Mouse (Mus musculus) thymus, adult 2 months (tissue): ENCODE measurements around the gene Cox11. TPM values are rescaled to one million over a fixed set of nuclear protein-coding genes. Genes with fewer than 3 reads are reported as not detected.
A peak's percentile ranks its signal among the peaks of the same experiment; 100 is the strongest.

ENCODE experiments used
- DNase-seq: peaks from one replicate; pipeline ENCODE4 v3.0.0; 2021
- H3K27ac ChIP-seq: fragments of 200-500 bp; 2 replicates; pipeline ENCODE4 v1.5.1; 2012; ENCODE audit warnings: low read length, control low read depth; ENCODE audit not compliant: control insufficient read depth, insufficient read depth
- H3K27me3 ChIP-seq: fragments of 200-500 bp; 2 replicates; pipeline ENCODE4 v1.6.1; 2012; ENCODE audit warnings: mild to moderate bottlenecking, low read length, moderate library complexity, mixed read lengths; ENCODE audit not compliant: control insufficient read depth, insufficient read depth
- H3K36me3 ChIP-seq: fragments of 200-500 bp; 2 replicates; pipeline ENCODE4 v1.6.1; 2012; ENCODE audit warnings: mild to moderate bottlenecking, low read length, moderate library complexity; ENCODE audit not compliant: control insufficient read depth, insufficient read depth
- H3K4me1 ChIP-seq: fragments of 200-500 bp; replicated peaks from 2 replicates; pipeline ENCODE4 v1.6.1; 2012; ENCODE audit warnings: low read length; ENCODE audit not compliant: control insufficient read depth, insufficient read depth
- H3K4me3 ChIP-seq: fragments of 200-500 bp; 2 replicates; pipeline ENCODE4 v1.5.1; 2012; ENCODE audit warnings: mild to moderate bottlenecking, low read length, control low read depth, moderate library complexity; ENCODE audit not compliant: control insufficient read depth, insufficient read depth
- CTCF ChIP-seq: fragments of 200-500 bp; IDR thresholded peaks from 2 replicates; pipeline ENCODE4 v1.5.1; 2012; ENCODE audit warnings: mild to moderate bottlenecking, control low read depth, low read length, moderate library complexity, borderline replicate concordance; ENCODE audit not compliant: control insufficient read depth, poor library complexity, insufficient read depth; ENCODE audit errors: extremely low read depth
- POLR2A ChIP-seq: fragments of 200-500 bp; IDR thresholded peaks from 2 replicates; pipeline ENCODE4 v1.6.1; 2012; ENCODE audit warnings: mild to moderate bottlenecking, low read length, control low read depth, moderate library complexity; ENCODE audit not compliant: control insufficient read depth, poor library complexity, insufficient read depth; ENCODE audit errors: extremely low read depth
- WGBS: fragments of 180-500 bp; shearing (Covaris S2); methylation state at CpG from one replicate; pipeline ENCODE4 v1.1.7; 2018; 5-methylcytosine and 5-hydroxymethylcytosine counted together
- polyA plus RNA-seq: library from polyadenylated mRNA; depleted of rRNA; stranded (reverse); fragments of >200 nt; gene quantifications from 2 replicates; pipeline ENCODE4 v1.2.3, GENCODE M21; 2012

Cox11 gene
- polyA plus RNA-seq, 1 experiment, result 19.4 TPM

DNA sequence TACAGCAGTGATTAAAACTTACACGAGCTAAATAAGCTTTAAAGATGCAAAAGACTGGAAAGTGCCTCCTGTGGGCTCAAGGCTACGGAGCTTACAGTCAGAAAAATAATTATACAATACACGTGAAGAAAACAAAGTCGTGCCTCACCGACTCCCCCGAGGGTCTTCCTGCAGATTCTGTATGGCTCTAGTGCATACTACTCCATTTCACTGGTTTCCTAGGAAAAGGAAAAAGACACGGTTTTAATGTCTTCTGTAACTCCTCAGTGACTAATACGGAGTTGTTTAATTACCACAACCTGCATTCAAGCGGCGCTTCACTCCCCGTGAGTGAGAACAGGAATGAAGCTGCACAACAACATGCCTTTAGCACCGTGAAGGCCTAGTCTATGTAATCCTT is 15.9 kb upstream of the Cox11 start:
- TF ChIP-seq CTCF, result no peak
- TF ChIP-seq POLR2A, result no peak
- WGBS, result 94% methylated on average over 12 of the region's 12 CpGs
- H3K4me3 ChIP-seq, result no peak overlapping the region

GRCm38 (mm10) chr11:90622500-90622899 is 15.5 kb upstream of the Cox11 start:
- TF ChIP-seq POLR2A, result no peak
- TF ChIP-seq CTCF, result no peak
- H3K36me3 ChIP-seq, result no peaks in the 10 kb centered on the region
- DNase-seq, result no peak
- H3K4me3 ChIP-seq, result no peak overlapping the region
- H3K27me3 ChIP-seq, result no peaks in the 10 kb centered on the region
- H3K4me1 ChIP-seq, result no peaks in the 10 kb centered on the region
- 96% methylated on average over 7 of the region's 7 CpGs for WGBS
- no peak overlapping the region for H3K27ac ChIP-seq

More for the DNA sequence above, 15.9 kb upstream of the Cox11 start:
- Histone ChIP-seq H3K36me3 (no peaks in the 10 kb centered on the region), H3K4me1 (no peaks in the 10 kb centered on the region), H3K27ac (no peak overlapping the region), H3K27me3 (no peaks in the 10 kb centered on the region)
- DNase-seq, result no peak

DNA sequence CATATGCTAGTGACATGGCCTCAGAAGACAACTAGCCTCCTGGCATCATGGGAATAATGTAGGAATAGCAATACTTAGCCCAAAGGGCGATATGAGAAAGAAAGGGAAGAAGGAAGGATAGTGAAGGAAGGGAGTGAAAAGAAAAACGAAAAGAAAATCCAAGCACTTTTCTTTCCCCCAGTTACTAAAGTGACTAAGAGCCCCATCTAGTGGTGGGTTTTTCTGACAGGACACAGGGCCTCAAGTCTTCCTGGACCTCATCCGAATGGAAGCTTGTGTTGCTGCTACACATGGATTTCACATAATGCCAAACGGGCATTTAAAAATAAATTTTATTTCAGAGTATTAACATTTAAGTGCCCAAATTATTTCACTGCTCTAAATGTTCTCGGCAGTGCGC is 14.5 kb upstream of the Cox11 start:
- DNase-seq, result peak; percentile 38

GRCm38 (mm10) chr11:90625174-90625573 is 12.8 kb upstream of the Cox11 start:
- no peak for TF ChIP-seq CTCF
- TF ChIP-seq POLR2A, result no peak
- no peaks in the 10 kb centered on the region for H3K4me1 ChIP-seq
- no peak for DNase-seq
- 93% methylated on average over 1 of the region's 1 CpGs for WGBS
- H3K4me3 ChIP-seq, result no peak overlapping the region
- H3K36me3 ChIP-seq, result no peaks in the 10 kb centered on the region
- H3K27ac ChIP-seq, result no peak overlapping the region
- no peaks in the 10 kb centered on the region for H3K27me3 ChIP-seq

More for the DNA sequence above, 14.5 kb upstream of the Cox11 start:
- H3K27me3 ChIP-seq, result no peaks in the 10 kb centered on the region
- H3K27ac ChIP-seq, result no peak overlapping the region
- no peaks in the 10 kb centered on the region for H3K36me3 ChIP-seq
- H3K4me3 ChIP-seq, result no peak overlapping the region
- WGBS, result 44% methylated on average over 6 of the region's 6 CpGs
- TF ChIP-seq CTCF, result no peak
- no peak for TF ChIP-seq POLR2A
- H3K4me1 ChIP-seq, result no peaks in the 10 kb centered on the region

DNA sequence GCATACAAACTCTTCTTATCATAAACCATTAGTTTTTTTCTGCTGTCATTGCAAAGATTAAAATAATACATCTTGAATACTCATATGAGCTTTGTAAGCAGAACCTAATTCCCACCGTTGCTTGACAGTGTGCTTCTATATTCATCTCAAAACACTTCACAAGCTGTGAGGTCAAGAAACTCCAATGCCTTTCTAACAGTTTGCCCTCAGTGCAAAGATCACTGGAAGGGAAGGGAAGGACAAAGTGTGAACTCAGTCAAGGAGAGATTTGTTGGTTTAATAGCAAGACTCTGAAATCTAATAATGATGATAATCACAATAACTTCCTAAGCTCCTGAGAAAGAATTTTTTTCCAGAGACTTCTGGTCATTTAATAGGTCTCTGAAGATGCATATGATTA is 10.2 kb upstream of the Cox11 start:
- no peak overlapping the region for H3K27ac ChIP-seq
- WGBS, result 90% methylated on average over 1 of the region's 1 CpGs

GRCm38 (mm10) chr11:90632480-90632879 is 5.5 kb upstream of the Cox11 start:
- no peak for DNase-seq
- H3K27me3 ChIP-seq, result no peaks in the 10 kb centered on the region
- no peaks in the 10 kb centered on the region for H3K4me1 ChIP-seq
- H3K27ac ChIP-seq, result no peak overlapping the region
- WGBS, result 94% methylated on average over 2 of the region's 2 CpGs
- H3K4me3 ChIP-seq, result no peak overlapping the region
- H3K36me3 ChIP-seq, result no peaks in the 10 kb centered on the region
- TF ChIP-seq POLR2A (no peak), CTCF (no peak)

More for the DNA sequence above, 10.2 kb upstream of the Cox11 start:
- Histone ChIP-seq H3K4me3 (no peak overlapping the region), H3K27me3 (no peaks in the 10 kb centered on the region), H3K4me1 (no peaks in the 10 kb centered on the region), H3K36me3 (no peaks in the 10 kb centered on the region)
- DNase-seq, result no peak
- TF ChIP-seq POLR2A (no peak), CTCF (no peak)

- TF ChIP-seq POLR2A, result no peak
- no peak for TF ChIP-seq CTCF
- WGBS, result 91% methylated on average over 3 of the region's 3 CpGs
- no peaks in the 10 kb centered on the region for H3K36me3 ChIP-seq
- H3K4me1 ChIP-seq, result no peaks in the 10 kb centered on the region
- H3K4me3 ChIP-seq, result no peak overlapping the region
- H3K27ac ChIP-seq, result no peak overlapping the region
- DNase-seq, result no peak
- H3K27me3 ChIP-seq, result no peaks in the 10 kb centered on the region
Measured at GRCm38 (mm10) chr11:90634661-90635060, 3.3 kb upstream of the Cox11 start.
